Comparison of ENCODE assay signal across 10 mouse cellular contexts in the genomic region with DNA sequence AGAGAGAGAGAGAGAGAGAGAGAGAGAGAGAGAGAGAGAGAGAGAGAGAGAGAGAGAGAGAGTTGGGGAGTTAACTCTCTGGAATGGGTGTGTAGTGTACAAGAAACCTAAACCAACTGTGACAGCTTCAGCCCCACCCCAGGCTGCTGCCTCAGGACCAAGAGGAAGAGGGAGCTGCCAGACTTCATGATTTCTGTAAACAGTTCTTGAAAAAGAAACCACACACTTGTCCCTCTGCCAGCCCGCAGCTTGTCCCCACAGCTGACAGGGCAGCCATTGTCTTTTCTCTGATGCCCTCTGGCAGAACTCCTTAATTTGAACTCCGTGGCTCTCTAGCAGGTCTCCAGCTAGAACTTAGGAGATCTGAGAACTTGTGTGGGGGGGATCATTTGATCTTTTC. TPM values are rescaled to one million over a fixed set of nuclear protein-coding genes. Genes with fewer than 3 reads are reported as not detected.
DNase-seq lines count a peak whose midpoint lies in the region; ATAC-seq and TF ChIP-seq lines count a peak whose summit lies in the region.
"Had no signal": no experiment of that assay in that cellular context is flagged by ENCODE, and none has a peak within 500 bp of the region (broad histone marks: within the 10 kb centered on the region; RNA-seq: fewer than 3 reads in every experiment).

No protein-coding gene starts in this region.

- H3K9ac ChIP-seq in liver, adult 2 months (ENCODE audit: low read depth, low read length) = no peak overlapping the region
- no peak overlapping the region for H3K9ac ChIP-seq in liver, embryonic 12.5 days
- H3K9ac ChIP-seq: hindbrain, embryonic 15.5 days; neural tube, embryonic 12.5 days had no signal

- H3K9me3 ChIP-seq in liver, embryonic 12.5 days (replicated peaks) = no peaks in the 10 kb centered on the region
- H3K9me3 ChIP-seq: hindbrain, embryonic 15.5 days; neural tube, embryonic 12.5 days had no signal

- no peak overlapping the region for H3K27ac ChIP-seq in liver, adult 2 months (replicated peaks; ENCODE audit: insufficient read depth, low read depth, low read length)
- H3K27ac ChIP-seq in liver, embryonic 12.5 days = no peak overlapping the region
- H3K27ac ChIP-seq: hindbrain, embryonic 15.5 days; neural tube, embryonic 12.5 days had no signal

- peak; percentile 15 for DNase-seq in liver, adult 2 months (ENCODE audit: extremely low read depth, low read depth, low spot score)
- DNase-seq in cerebellum, adult 11-12 months = peak; percentile 43
- DNase-seq in heart, adult 9 months (ENCODE audit: low spot score in 2 of 2) = peak; percentile 48 to 59
- peak; percentile 88 for DNase-seq in lung, postnatal 36 days
- no peak for DNase-seq in embryo, embryonic 9.5 days (ENCODE audit: extremely low spot score)
- no peak for DNase-seq in B cell, adult 2 months
- DNase-seq in frontal cortex, postnatal 14 days (ENCODE audit: low spot score in 2 of 2) = no peak

- no peaks in the 10 kb centered on the region; the same call in 1 of the 2 replicates for H3K4me1 ChIP-seq in liver, adult 2 months (ENCODE audit: control insufficient read depth, insufficient read depth, low read length)
- peaks cover 14% of the 10 kb centered on the region for H3K4me1 ChIP-seq in liver, embryonic 12.5 days

- H3K27me3 ChIP-seq in liver, adult 2 months (ENCODE audit: control insufficient read depth, insufficient read depth, low read length) = no peaks in the 10 kb centered on the region
- peaks cover 22% of the 10 kb centered on the region for H3K27me3 ChIP-seq in liver, embryonic 12.5 days (replicated peaks)
- H3K27me3 ChIP-seq: hindbrain, embryonic 15.5 days; neural tube, embryonic 12.5 days had no signal

- no peak overlapping the region for H3K4me3 ChIP-seq in liver, adult 2 months (ENCODE audit: insufficient read depth, low read depth, low read length)
- H3K4me3 ChIP-seq in liver, embryonic 12.5 days = no peak overlapping the region
- H3K4me3 ChIP-seq: hindbrain, embryonic 15.5 days; neural tube, embryonic 12.5 days had no signal

- H3K4me2 ChIP-seq in liver, embryonic 12.5 days = no peak overlapping the region
- H3K4me2 ChIP-seq: hindbrain, embryonic 15.5 days; neural tube, embryonic 12.5 days had no signal

- no peak for TF ChIP-seq CTCF in liver, adult 2 months (IDR thresholded peaks at IDR 0.05; ENCODE audit: low read depth, low read length)

- ATAC-seq in liver, embryonic 12.5 days = no peak

- H3K36me3 ChIP-seq in liver, adult 2 months (ENCODE audit: control insufficient read depth, insufficient read depth, low read length) = no peaks in the 10 kb centered on the region
- no peaks in the 10 kb centered on the region for H3K36me3 ChIP-seq in liver, embryonic 12.5 days
- H3K36me3 ChIP-seq: hindbrain, embryonic 15.5 days; neural tube, embryonic 12.5 days had no signal

- TF ChIP-seq POLR2A in liver, adult 2 months (IDR thresholded peaks at IDR 0.05; ENCODE audit: extremely low read depth, insufficient read depth, low read length) = no peak

- WGBS in liver, adult 2 months = 44% methylated on average over 2 of the region's 2 CpGs
- WGBS in liver, embryonic 12.5 days (ENCODE audit: insufficient replicate concordance) = 38% methylated on average over 2 of the region's 2 CpGs

- H3K79me2 ChIP-seq in liver, adult 2 months (ENCODE audit: control insufficient read depth, insufficient read depth, low read length) = no peaks in the 10 kb centered on the region

RNA-seq across cellular contexts. Expression of gene Rtl5, which starts 10.2 kb away (rescaled TPM):
- 0.74 and 1.5 TPM in 2 replicates for total RNA-seq in liver, adult 2 months (2014; rRNA removed)
- polyA plus RNA-seq in liver, adult 2 months (2012; rRNA removed) = 0.76 and 0.97 TPM in 2 replicates
- 0.12 and 0.25 TPM in 2 replicates for polyA plus RNA-seq in liver, embryonic 12.5 days (2016; fragmentation: Nextera tagmentation; extraction: Ambion mirVana)

RNA-seq across cellular contexts. Expression of gene Pin4, which starts 58.4 kb away (rescaled TPM):
- 6.8 and 14.0 TPM in 2 replicates for total RNA-seq in liver, adult 2 months (2014; rRNA removed)
- 2.2 and 3.8 TPM in 2 replicates for polyA plus RNA-seq in liver, adult 2 months (2012; rRNA removed)
- polyA plus RNA-seq in liver, embryonic 12.5 days (2016; fragmentation: Nextera tagmentation; extraction: Ambion mirVana) = 52.7 and 65.9 TPM in 2 replicates

Comparison
In these comparisons a context has a peak if more than half of its experiments do, and no peak if none do; other contexts are left out.
1. RNA of gene Pin4, which starts 58.4 kb away (polyA plus RNA-seq): 52.7 to 65.9 TPM in liver, embryonic 12.5 days; 2.2 to 3.8 TPM in liver, adult 2 months; every median in the first group is over 10 times any median in the second.
2. DNase-seq: peak in liver, adult 2 months (single experiment), cerebellum, adult 11-12 months (single experiment), heart, adult 9 months (2 of 2) and lung, postnatal 36 days (single experiment); none in embryo, embryonic 9.5 days (single experiment), B cell, adult 2 months (0 of 2) and frontal cortex, postnatal 14 days (0 of 2).